Mouse (Mus musculus) ES-E14 (cell line): ENCODE data around the gene Gpr146. TPM values are rescaled to one million over a fixed set of nuclear protein-coding genes. Genes with fewer than 3 reads are reported as not detected.

Source experiments
- DNase-seq: peaks from one replicate; pipeline ENCODE4 v3.0.0-alpha.2; 2013; ENCODE audit warnings: low read depth, low spot score
- H3K27ac ChIP-seq: 2 replicates; pipeline ENCODE4 v1.5.1; 2012; ENCODE audit warnings: low read depth, mild to moderate bottlenecking, low read length, moderate library complexity, mixed read lengths; ENCODE audit not compliant: poor library complexity, insufficient read depth, severe bottlenecking
- H3K36me3 ChIP-seq: 2 replicates; pipeline ENCODE4 v1.6.1; 2012; ENCODE audit warnings: mild to moderate bottlenecking, low read length, moderate library complexity, mixed read lengths; ENCODE audit not compliant: control insufficient read depth, poor library complexity, insufficient read depth, severe bottlenecking
- H3K4me1 ChIP-seq, 2 experiments: fragments of 150-350 bp in 1 of 2; sonication (generic) in 1 of 2; 2 replicates each; pipeline ENCODE4 v1.6.1; 2012; ENCODE audit warnings: low read length in 2 of 2, mild to moderate bottlenecking in 1 of 2, mixed read lengths in 1 of 2; ENCODE audit not compliant: control insufficient read depth in 2 of 2, insufficient read depth in 2 of 2, poor library complexity in 1 of 2
- H3K4me3 ChIP-seq, 2 experiments: fragments of 150-350 bp in 1 of 2; sonication (generic) in 1 of 2; 2 replicates each; pipeline ENCODE4 v1.5.1; 2012; ENCODE audit warnings: low read length in 2 of 2, low read depth in 1 of 2, mild to moderate bottlenecking in 1 of 2, mixed read lengths in 1 of 2; ENCODE audit not compliant: insufficient read depth in 1 of 2, poor library complexity in 1 of 2, severe bottlenecking in 1 of 2
- H3K9ac ChIP-seq: 2 replicates; pipeline ENCODE4 v1.6.1; 2012; ENCODE audit warnings: low read depth, mild to moderate bottlenecking, low read length, mixed read lengths; ENCODE audit not compliant: poor library complexity, insufficient read depth, severe bottlenecking
- H3K9me3 ChIP-seq: fragments of 150-350 bp; sonication (generic); 2 replicates; pipeline ENCODE4 v1.6.1; 2012; ENCODE audit warnings: low read depth, mild to moderate bottlenecking, low read length; ENCODE audit not compliant: control insufficient read depth, insufficient read depth
- CHD2 ChIP-seq: IDR thresholded peaks from 2 replicates; pipeline ENCODE4 v1.6.1; 2014; ENCODE audit warnings: mild to moderate bottlenecking, low read depth, low read length, inconsistent platforms
- HCFC1 ChIP-seq: IDR thresholded peaks from 2 replicates; pipeline ENCODE4 v1.6.1; 2012; ENCODE audit warnings: low read length, inconsistent platforms, borderline replicate concordance; ENCODE audit not compliant: insufficient read depth
- MAFK ChIP-seq: IDR thresholded peaks from 2 replicates; pipeline ENCODE4 v1.6.1; 2014; ENCODE audit warnings: mild to moderate bottlenecking, low read depth, low read length, inconsistent platforms; ENCODE audit not compliant: insufficient read depth
- ZC3H11A ChIP-seq: IDR thresholded peaks from 2 replicates; pipeline ENCODE4 v1.6.1; 2012; ENCODE audit warnings: low read depth, mild to moderate bottlenecking, inconsistent platforms, low read length, borderline replicate concordance
- ZNF384 ChIP-seq: IDR thresholded peaks from 2 replicates; pipeline ENCODE4 v1.6.1; 2012; ENCODE audit warnings: low read depth, low read length, inconsistent platforms
- in situ Hi-C, 2 experiments: fragments of 600-800 bp; cut with MboI; formaldehyde crosslinking; loops; one replicate each; pipeline ENCODE4 v1.15.1; 2025; ENCODE audit warnings: low sequenced_read_pairs in 2 of 2, inconsistent platforms in 1 of 2; ENCODE audit not compliant: unreplicated experiment in 2 of 2
- total RNA-seq: library from RNA; depleted of rRNA; stranded (reverse); fragments of 300-350 nt; gene quantifications from 2 replicates; pipeline ENCODE4 v1.2.3, GENCODE M21; 2012

Gpr146 gene
- total RNA-seq, 1 experiment = 1.1 TPM

DNA sequence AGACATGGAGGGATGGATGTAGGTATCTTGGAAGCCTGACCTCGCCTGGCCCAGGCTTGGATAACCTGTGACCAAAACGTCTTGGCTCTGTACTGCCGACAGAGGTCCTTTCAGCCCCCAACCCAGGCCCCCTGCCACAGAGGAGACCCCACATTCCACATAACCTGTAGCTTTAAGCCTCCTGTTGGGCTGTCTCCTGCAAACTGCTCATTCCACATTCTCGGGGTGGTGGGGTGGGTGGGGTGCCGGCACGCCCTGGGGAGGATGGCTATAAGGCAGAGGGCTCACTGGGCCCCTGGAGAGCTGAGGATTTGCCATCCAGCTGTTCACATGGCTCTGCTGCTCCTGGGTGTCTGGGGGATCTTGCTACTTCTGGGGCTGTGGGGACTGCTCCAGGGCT lies 25.2 kb upstream of the Gpr146 start, which contains the start of gene Cyp2w1:
TSS of gene Cyp2w1 (plus strand) at position 301 of the 400 bp plus-strand sequence.
- H3K9me3 ChIP-seq = no peaks in the 10 kb centered on the region
- no peak within 1 kb of the TSS; a peak in 1 of 4 replicates for H3K4me3 ChIP-seq
- H3K36me3 ChIP-seq = no peaks in the 10 kb centered on the region
- DNase-seq = no peak
- H3K27ac ChIP-seq = no peak within 1 kb of the TSS
- H3K9ac ChIP-seq = no peak within 1 kb of the TSS
- TF ChIP-seq HCFC1 (no peak), CHD2 (no peak), ZNF384 (no peak), MAFK (no peak), ZC3H11A (no peak)
- H3K4me1 ChIP-seq = peaks cover 0 to 13% of the 10 kb centered on the region in 2 experiments; a peak in 1 of 4 replicates
- in situ Hi-C loops = no loop called here

DNA sequence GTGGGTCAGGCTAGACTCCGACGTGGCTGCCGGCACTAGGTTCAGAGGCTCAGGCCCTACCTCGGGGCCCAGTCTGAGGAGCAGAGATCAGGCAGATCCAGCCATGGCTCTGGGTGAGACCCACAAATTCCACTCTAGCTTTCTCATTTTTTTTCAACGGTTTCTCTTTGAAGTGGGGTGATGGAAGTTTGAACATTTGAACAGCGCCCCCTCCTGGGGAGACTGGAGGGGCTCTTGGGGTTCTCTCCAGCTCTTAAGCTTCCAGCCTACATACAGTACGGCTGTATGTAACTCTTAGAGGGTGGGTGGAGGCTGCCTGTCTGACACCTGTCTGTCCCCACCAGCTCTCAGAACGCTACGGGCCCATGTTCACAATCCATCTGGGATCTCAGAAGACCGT lies 24.0 kb upstream of the Gpr146 start:
- peaks cover 0 to 13% of the 10 kb centered on the region in 2 experiments; a peak in 1 of 4 replicates for H3K4me1 ChIP-seq
- H3K9ac ChIP-seq = no peak overlapping the region
- no peaks in the 10 kb centered on the region for H3K9me3 ChIP-seq
- TF ChIP-seq ZC3H11A (no peak), ZNF384 (peak; percentile 64)
- DNase-seq = peak; percentile 63
- H3K4me3 ChIP-seq = no peak overlapping the region
- H3K36me3 ChIP-seq = no peaks in the 10 kb centered on the region
- in situ Hi-C loops = no loop called here
- no peak overlapping the region for H3K27ac ChIP-seq

DNA sequence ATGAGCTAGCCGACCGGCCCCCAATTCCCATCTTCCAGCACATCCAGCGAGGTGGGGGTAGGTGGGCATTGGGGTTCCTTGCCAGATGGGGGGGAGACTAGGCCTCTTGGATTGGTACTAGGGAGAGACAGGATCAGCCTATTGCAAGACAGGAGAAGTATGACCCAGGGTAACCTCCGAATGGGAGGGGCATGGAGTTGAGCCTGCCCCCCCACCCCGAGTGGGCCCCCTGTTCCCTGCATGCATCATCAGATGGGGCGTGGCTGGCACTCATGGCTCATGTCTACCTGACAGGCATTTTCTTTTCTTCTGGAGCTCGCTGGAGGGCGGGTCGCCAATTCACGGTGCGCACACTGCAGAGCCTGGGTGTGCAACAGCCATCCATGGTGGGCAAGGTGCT lies 23.6 kb upstream of the Gpr146 start:
- TF ChIP-seq HCFC1 (no peak), ZNF384 (no peak), MAFK (no peak), CHD2 (no peak)
- H3K4me3 ChIP-seq = no peak overlapping the region
- no peaks in the 10 kb centered on the region for H3K9me3 ChIP-seq
- no peak for DNase-seq
- peaks cover 0 to 13% of the 10 kb centered on the region in 2 experiments; a peak in 1 of 4 replicates for H3K4me1 ChIP-seq
- H3K9ac ChIP-seq = no peak overlapping the region
- no peaks in the 10 kb centered on the region for H3K36me3 ChIP-seq
- in situ Hi-C loops = no loop called here
- no peak overlapping the region for H3K27ac ChIP-seq

DNA sequence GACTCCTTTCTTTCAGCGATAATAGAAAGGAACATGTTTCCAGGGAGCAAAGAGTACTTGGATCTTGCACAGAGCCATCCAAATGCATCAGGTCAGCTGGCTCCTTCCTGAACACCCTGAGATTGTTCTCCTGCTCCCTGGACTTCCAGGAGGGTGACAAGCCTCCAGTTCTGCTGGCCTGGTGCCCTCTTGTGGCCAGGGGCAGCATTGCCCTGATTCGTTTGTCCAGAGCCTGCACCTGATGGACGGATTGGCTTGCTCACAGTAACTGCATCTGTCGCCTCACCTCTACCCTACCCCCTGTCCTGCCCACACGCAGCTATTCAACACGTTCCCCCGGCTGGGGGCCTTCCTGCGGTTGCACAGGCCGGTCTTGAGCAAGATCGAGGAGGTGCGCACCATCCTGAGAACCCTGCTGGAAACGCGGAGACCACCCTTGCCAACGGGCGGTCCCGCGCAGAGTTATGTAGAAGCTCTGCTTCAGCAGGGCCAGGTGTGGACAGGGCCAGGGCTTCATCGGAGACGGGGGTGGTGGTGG lies 22.2 kb upstream of the Gpr146 start:
- Histone ChIP-seq H3K9ac (no peak overlapping the region), H3K9me3 (no peaks in the 10 kb centered on the region), H3K4me3 (peak overlapping the region; percentile 26 to 61; a peak in 2 of 4 replicates), H3K27ac (no peak overlapping the region), H3K36me3 (peaks cover 4% of the 10 kb centered on the region; the same call in 1 of the 2 replicates), H3K4me1 (peaks cover 0 to 13% of the 10 kb centered on the region in 2 experiments; a peak in 1 of 4 replicates)
- in situ Hi-C loops = no loop called here
- TF ChIP-seq ZC3H11A (peak; percentile 11; the same call in 1 of the 2 replicates), CHD2 (no peak)
- DNase-seq = peak; percentile 68

GRCm38 (mm10) chr5:139358653-139359052 lies 18.8 kb upstream of the Gpr146 start:
- in situ Hi-C loops = no loop called here
- Histone ChIP-seq H3K9me3 (no peaks in the 10 kb centered on the region), H3K36me3 (peaks cover 6% of the 10 kb centered on the region; the same call in 1 of the 2 replicates), H3K4me3 (no peak overlapping the region), H3K4me1 (peaks cover 0 to 9% of the 10 kb centered on the region in 2 experiments; a peak in 1 of 4 replicates), H3K27ac (no peak overlapping the region), H3K9ac (no peak overlapping the region)
- no peak for TF ChIP-seq ZNF384
- no peak for TF ChIP-seq HCFC1
- no peak for TF ChIP-seq MAFK
- TF ChIP-seq ZC3H11A = no peak
- no peak for TF ChIP-seq CHD2
- no peak for DNase-seq
